Mouse (Mus musculus): Measurements from ENCODE around the gene Rtn2.

GRCm38 (mm10) chr7:19326359-19326758 lies 43.9 kb downstream of the Rtn2 start:
- TF ChIP-seq CTCF (IDR thresholded peaks at IDR 0.05; ENCODE audit: low read depth, low read length) (no peak), POLR2A (IDR thresholded peaks at IDR 0.05; ENCODE audit: extremely low read depth, insufficient read depth, low read length) (no peak)
